Mouse (Mus musculus): ENCODE measurements at regions not wholly inside any gene's neighbourhood (a gene's known extent, or its start where the extent isn't known, plus 50 kb on each side); places are given as distances from the start of the nearest gene placed in this dataset.
A peak's percentile ranks its signal among the peaks of the same experiment; 100 is the strongest.

GRCm38 (mm10) chr14:68784395-68784794, 509.7 kb downstream of the Synb start:
- no peak for DNase-seq (ENCODE audit: low read depth)

DNA sequence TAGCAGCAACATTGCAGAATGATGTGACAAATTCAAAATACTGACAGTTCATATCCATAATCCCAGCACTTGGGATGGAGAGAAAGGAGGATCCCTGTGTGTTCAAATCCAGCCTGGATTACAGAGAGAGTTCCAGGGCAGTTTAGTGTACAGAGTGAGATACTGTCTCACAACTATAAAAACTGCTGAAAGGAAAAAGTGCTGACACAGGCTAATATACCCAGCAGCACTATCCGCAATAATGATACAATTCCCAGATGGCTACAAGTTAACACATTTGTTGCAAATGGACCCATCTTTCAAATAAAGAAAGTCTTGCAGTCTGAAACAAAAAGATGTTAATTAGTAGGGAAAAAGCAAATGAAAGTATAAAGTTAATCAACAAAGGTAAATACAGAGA, 510.9 kb downstream of the Synb start:
- DNase-seq (ENCODE audit: low read depth) = no peak

DNA sequence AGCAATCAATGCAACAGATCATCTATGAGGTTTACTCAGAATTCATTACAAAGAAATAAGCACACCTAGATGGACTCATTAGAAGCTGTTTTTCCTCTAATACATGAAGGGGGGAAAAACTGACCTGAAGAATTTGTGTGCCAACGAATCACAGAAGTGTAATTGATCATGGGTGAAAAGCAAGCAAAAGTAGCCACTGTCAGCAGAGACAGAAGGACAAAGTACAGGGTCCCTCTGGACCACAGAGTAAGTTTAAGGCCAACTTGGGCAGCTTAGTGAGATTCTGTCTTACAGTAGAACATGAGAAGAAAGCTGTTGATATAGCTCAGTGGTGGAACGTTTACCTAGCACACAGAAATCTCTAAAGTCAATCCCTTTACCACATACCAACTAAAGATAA, 523.7 kb downstream of the Synb start:
- no peak for DNase-seq (ENCODE audit: low read depth)

DNA sequence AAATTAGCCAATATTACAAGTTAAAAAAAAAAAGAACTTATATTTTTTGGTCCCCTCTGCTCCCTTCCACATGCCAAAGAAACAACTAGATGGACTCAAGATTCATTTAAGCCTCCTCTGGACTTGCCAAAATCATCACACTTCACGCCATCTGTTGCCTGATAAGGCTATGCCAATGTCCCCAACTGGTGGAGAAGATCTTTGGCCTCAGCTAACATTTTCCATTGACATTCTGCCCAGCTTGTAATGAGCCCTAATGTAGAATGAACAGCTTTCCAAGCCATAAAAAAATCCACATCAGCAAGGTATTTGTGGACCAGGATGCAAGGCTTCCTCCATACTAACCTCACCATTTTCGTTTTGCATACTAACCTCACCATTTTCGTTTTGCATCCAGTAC, 531.2 kb downstream of the Synb start:
- DNase-seq (ENCODE audit: low read depth) = no peak

DNA sequence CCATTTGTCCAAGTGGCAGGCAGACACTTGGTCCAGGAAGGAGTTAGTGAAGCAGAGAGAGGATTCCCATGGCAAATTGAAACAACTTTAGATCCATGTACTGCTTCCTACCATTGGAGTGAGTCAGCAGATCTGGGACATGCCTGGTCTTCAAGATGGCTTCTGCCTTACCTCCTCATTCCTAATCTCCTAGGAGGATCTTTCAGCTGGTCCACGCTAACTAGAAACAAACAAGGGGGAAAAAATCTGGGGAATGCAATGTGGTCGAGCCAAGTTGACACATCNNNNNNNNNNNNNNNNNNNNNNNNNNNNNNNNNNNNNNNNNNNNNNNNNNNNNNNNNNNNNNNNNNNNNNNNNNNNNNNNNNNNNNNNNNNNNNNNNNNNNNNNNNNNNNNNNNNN, 549.4 kb downstream of the Synb start:
- DNase-seq (ENCODE audit: low read depth) = no peak

GRCm38 (mm10) chr14:68738474-68738873, 555.6 kb downstream of the Synb start:
- DNase-seq (ENCODE audit: low read depth) = no peak

DNA sequence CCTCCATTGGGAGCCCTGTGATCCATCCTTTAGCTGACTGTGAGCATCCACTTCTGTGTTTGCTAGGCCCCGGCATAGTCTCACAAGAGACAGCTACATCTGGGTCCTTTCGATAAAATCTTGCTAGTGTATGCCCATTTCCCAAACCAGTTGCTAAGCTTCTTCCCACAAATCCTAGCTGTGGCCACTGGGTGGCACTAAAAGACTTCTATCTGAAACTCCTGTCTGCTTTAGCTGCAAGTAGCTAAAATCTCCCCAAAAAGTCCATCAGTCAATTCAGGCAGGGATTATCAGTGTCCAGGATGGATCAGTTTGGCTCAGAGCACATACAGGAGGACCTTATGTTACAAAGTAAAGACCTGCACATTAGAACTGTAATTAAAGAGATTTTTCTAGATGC, 558.3 kb downstream of the Synb start:
- DNase-seq (ENCODE audit: low read depth) = peak; percentile 9

DNA sequence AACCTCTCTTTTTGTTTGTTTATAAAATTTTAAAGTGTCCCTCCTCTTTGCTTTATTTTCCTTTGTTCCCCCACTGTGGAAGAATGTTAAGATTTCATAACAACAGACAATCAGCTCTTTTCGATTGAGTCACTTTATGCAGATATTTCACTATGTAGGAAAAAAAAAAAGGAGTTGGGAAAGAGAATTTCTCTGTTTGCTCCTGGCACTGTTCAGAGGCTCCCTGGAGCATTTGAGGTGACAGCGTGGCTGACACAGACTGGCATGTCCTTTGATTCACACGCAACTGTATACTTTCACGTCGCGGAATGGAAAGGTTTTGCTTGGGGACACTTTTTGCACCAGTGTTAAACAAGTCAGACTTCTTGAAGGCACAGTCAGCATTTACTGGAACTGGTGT, 572.9 kb downstream of the Synb start:
- DNase-seq (ENCODE audit: low read depth) = no peak

DNA sequence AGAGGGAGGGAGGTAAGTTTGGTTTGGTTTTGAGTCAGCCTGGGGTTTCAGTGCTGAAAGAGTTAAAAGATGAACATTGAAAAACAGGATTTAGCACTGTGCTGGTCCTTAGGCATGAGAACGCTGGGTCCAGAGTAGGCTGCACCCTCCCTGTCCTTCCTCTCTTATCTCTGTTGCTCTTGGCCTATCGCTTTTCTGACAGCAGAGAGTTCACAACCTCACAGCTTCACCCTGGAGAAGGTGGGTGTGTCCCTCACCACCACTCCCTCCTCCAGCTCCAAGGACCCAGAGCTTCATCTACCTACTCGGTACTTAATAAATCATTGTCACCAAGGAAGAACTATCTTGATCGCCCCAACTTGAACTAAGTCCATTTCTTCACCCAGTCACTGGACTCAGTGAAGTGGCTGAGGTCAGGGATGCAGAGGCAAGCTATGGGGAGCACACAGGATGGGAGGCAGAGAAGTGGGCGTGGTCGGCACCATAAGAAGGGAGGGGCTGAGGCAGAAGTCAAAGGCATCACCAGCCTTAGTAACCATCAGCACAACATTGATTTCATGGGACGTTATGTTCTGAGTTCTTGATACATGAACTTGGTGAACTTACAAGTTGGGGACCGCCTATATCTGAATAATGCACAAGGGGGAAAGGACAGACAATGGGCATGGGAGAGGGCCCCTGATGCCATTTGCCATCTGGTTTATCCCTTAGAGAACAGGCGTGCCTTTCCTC, 574.5 kb downstream of the Synb start:
- no peak for DNase-seq (ENCODE audit: low read depth)

DNA sequence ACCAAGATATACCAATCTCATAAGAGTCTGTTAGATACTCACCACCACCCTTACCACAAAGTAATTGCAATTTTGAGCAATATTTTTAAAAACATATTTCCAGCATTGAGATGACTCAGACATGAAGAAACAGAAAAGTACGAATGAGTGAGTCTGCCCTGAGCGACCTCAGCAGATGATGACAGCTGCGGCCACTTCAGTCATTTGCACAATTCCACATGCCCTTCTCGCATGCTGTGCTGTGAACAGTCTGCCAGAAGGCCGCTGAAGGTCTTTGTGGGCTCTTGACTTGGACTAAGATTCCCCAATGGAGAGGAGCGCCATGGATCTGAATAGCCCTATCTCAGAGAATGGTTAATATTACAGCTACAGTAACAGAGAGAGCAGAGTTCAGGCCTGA, 575.3 kb downstream of the Synb start:
- no peak for DNase-seq (ENCODE audit: low read depth)
